20 mouse cellular contexts compared by ENCODE assay signal in genomic region chr9:104874157-104874556, GRCm38 (mm10).
A peak's percentile ranks its signal among the peaks of the same experiment; 100 is the strongest.
DNase-seq lines count a peak whose midpoint lies in the region; ATAC-seq and TF ChIP-seq lines count a peak whose summit lies in the region.
"Had no signal": no experiment of that assay in that cellular context is flagged by ENCODE, and none has a peak within 500 bp of the region (broad histone marks: within the 10 kb centered on the region; RNA-seq: fewer than 3 reads in every experiment).

No protein-coding gene starts in this region.

- peak; percentile 7 for DNase-seq in kidney, adult 18-20 months
- DNase-seq in CH12.LX (ENCODE audit: extremely low read depth) (peak; percentile 54), MN1 (ENCODE audit: low spot score) (no peak)
- peak; percentile 16 to 23 for DNase-seq in kidney, adult 8-10 months
- peak; percentile 6 for DNase-seq in lung, postnatal 36 days
- DNase-seq in gastrocnemius, postnatal 4 days (ENCODE audit: low spot score in 2 of 2), result no peak
- no peak for DNase-seq in forebrain, embryonic 11.5 days (ENCODE audit: low spot score)
- DNase-seq: adrenal gland, postnatal 14 days; B cell, adult 2 months; cerebellum, postnatal 10 days; gastrocnemius, postnatal 14 days; heart, postnatal 10 days had no signal

- no peak for TF ChIP-seq POLR2A in CH12.LX (IDR thresholded peaks at IDR 0.05; ENCODE audit: low read depth, low read length)

- TF ChIP-seq CTCF in CH12.LX (conservative IDR thresholded peaks at IDR 0.05 in 1 of 2, IDR thresholded peaks at IDR 0.05 in 1 of 2; ENCODE audit: low read depth in 2 of 2, low read length in 2 of 2), result no peak

- no peaks in the 10 kb centered on the region for H3K27me3 ChIP-seq in kidney, embryonic 14.5 days (ENCODE audit: control insufficient read depth, insufficient read depth, low read length)
- H3K27me3 ChIP-seq in CH12.LX (replicated peaks), result no peaks in the 10 kb centered on the region
- no peaks in the 10 kb centered on the region for H3K27me3 ChIP-seq in forebrain, embryonic 11.5 days (ENCODE audit: control insufficient read depth, insufficient read depth, low read length)
- H3K27me3 ChIP-seq: limb, embryonic 12.5 days; liver, embryonic 15.5 days; midbrain, embryonic 12.5 days; Patski had no signal

- no peak for ATAC-seq in kidney, embryonic 14.5 days (ENCODE audit: low FRiP score, low TSS enrichment)
- ATAC-seq in forebrain, embryonic 11.5 days (replicated peaks; ENCODE audit: low FRiP score), result no peak
- ATAC-seq: activated CD4-positive, CD25-positive, alpha-beta regulatory T cell, adult 4 months; Patski had no signal

- no peaks in the 10 kb centered on the region for H3K9me3 ChIP-seq in kidney, embryonic 14.5 days (ENCODE audit: control insufficient read depth, low read length)
- H3K9me3 ChIP-seq in CH12.LX (replicated peaks; ENCODE audit: low read length), result no peaks in the 10 kb centered on the region
- no peaks in the 10 kb centered on the region for H3K9me3 ChIP-seq in forebrain, embryonic 11.5 days (ENCODE audit: control insufficient read depth, low read length)
- H3K9me3 ChIP-seq: limb, embryonic 12.5 days; liver, embryonic 15.5 days; midbrain, embryonic 12.5 days had no signal

- H3K79me2 ChIP-seq in CH12.LX (replicated peaks; ENCODE audit: control insufficient read depth, extremely low read depth, insufficient read depth, poor library complexity, severe bottlenecking), result no peaks in the 10 kb centered on the region

- dilution Hi-C loops in CH12.LX (cut with MboI; ENCODE audit: extremely low pct_ligation_motif_present, extremely low pct_unique_long_range_greater_than_20kb, low sequenced_read_pairs), result no loop called here

- 69% methylated on average over 3 of the region's 3 CpGs for WGBS in kidney, embryonic 14.5 days
- WGBS in forebrain, embryonic 11.5 days, result 82% methylated on average over 3 of the region's 3 CpGs

- H3K4me3 ChIP-seq in kidney, embryonic 14.5 days (ENCODE audit: low read length), result no peak overlapping the region
- H3K4me3 ChIP-seq in CH12.LX (replicated peaks in 1 of 3; ENCODE audit: low read depth in 2 of 3, low read length in 2 of 3, poor library complexity in 1 of 3), result no peak overlapping the region
- no peak overlapping the region for H3K4me3 ChIP-seq in forebrain, embryonic 11.5 days (ENCODE audit: low read depth, low read length)
- H3K4me3 ChIP-seq: left cerebral cortex, adult 2 months; limb, embryonic 12.5 days; liver, embryonic 15.5 days; midbrain, embryonic 12.5 days had no signal

- no peak for TF ChIP-seq EP300 in CH12.LX (IDR thresholded peaks at IDR 0.05; ENCODE audit: low read length)

- no peaks in the 10 kb centered on the region for H3K36me3 ChIP-seq in kidney, embryonic 14.5 days (ENCODE audit: control insufficient read depth, insufficient read depth, low read length)
- H3K36me3 ChIP-seq in CH12.LX (replicated peaks in 1 of 2; ENCODE audit: control insufficient read depth in 1 of 2, insufficient read depth in 1 of 2, low read length in 1 of 2), result no peaks in the 10 kb centered on the region
- no peaks in the 10 kb centered on the region for H3K36me3 ChIP-seq in forebrain, embryonic 11.5 days (ENCODE audit: control insufficient read depth, insufficient read depth, low read length)
- H3K36me3 ChIP-seq: limb, embryonic 12.5 days; liver, embryonic 15.5 days; midbrain, embryonic 12.5 days had no signal

- TF ChIP-seq RAD21 in CH12.LX (IDR thresholded peaks at IDR 0.05; ENCODE audit: low read depth, low read length), result no peak

- H3K9ac ChIP-seq in kidney, embryonic 14.5 days (ENCODE audit: low read depth, low read length), result no peak overlapping the region
- peak overlapping the region; percentile 8; the same call in 1 of the 2 replicates for H3K9ac ChIP-seq in CH12.LX (ENCODE audit: insufficient read depth, low read depth)
- no peak overlapping the region for H3K9ac ChIP-seq in forebrain, embryonic 11.5 days (ENCODE audit: low read length)
- H3K9ac ChIP-seq: hindbrain, embryonic 14.5 days; limb, embryonic 12.5 days; liver, embryonic 15.5 days; midbrain, embryonic 12.5 days had no signal

- H3K4me1 ChIP-seq in kidney, embryonic 14.5 days (ENCODE audit: control insufficient read depth, insufficient read depth, low read length), result no peaks in the 10 kb centered on the region
- H3K4me1 ChIP-seq in CH12.LX (ENCODE audit: control insufficient read depth in 1 of 2, insufficient read depth in 2 of 2), result peaks cover 32 to 71% of the 10 kb centered on the region in 2 experiments
- H3K4me1 ChIP-seq in forebrain, embryonic 11.5 days (replicated peaks; ENCODE audit: control insufficient read depth, insufficient read depth, low read length), result no peaks in the 10 kb centered on the region
- H3K4me1 ChIP-seq: limb, embryonic 12.5 days; liver, embryonic 15.5 days; midbrain, embryonic 12.5 days had no signal

- in situ Hi-C loops in CH12.LX (cut with MboI; ENCODE audit: low pct_ligation_motif_present, low pct_unique_long_range_greater_than_20kb, low sequenced_read_pairs), result no loop called here

- H3K4me2 ChIP-seq in kidney, embryonic 14.5 days (replicated peaks; ENCODE audit: low read depth, low read length), result no peak overlapping the region
- peak overlapping the region; percentile 70 for H3K4me2 ChIP-seq in CH12.LX (ENCODE audit: insufficient read depth, low read depth, poor library complexity, severe bottlenecking)
- H3K4me2 ChIP-seq in forebrain, embryonic 11.5 days (ENCODE audit: low read depth, low read length, severe bottlenecking), result no peak overlapping the region
- H3K4me2 ChIP-seq: hindbrain, embryonic 14.5 days; limb, embryonic 12.5 days; liver, embryonic 15.5 days; midbrain, embryonic 12.5 days had no signal

- H3K27ac ChIP-seq in kidney, embryonic 14.5 days (ENCODE audit: low read depth, low read length), result no peak overlapping the region
- H3K27ac ChIP-seq in CH12.LX (ENCODE audit: insufficient read depth, low read depth), result peak overlapping the region; percentile 37; the same call in 1 of the 2 replicates
- H3K27ac ChIP-seq in forebrain, embryonic 11.5 days (ENCODE audit: low read depth, low read length), result no peak overlapping the region
- H3K27ac ChIP-seq: hindbrain, embryonic 14.5 days; left cerebral cortex, adult 2 months; limb, embryonic 12.5 days; liver, embryonic 15.5 days; midbrain, embryonic 12.5 days had no signal

TF ChIP-seq in CH12.LX, 34 proteins besides CTCF, POLR2A, EP300 and RAD21:
- TF ChIP-seq PAX5 (IDR thresholded peaks at IDR 0.05; ENCODE audit: low read length), result no peak
- peak; percentile 70 for TF ChIP-seq ELF1 (IDR thresholded peaks at IDR 0.05; ENCODE audit: low read depth, low read length)
- no peak for TF ChIP-seq GABPA (IDR thresholded peaks at IDR 0.05; ENCODE audit: insufficient replicate concordance, low read depth, low read length)
- TF ChIP-seq RCOR1 (conservative IDR thresholded peaks at IDR 0.05; ENCODE audit: low read depth, low read length), result no peak
- no peak for TF ChIP-seq ZMIZ1 (IDR thresholded peaks at IDR 0.05; ENCODE audit: low read depth, low read length)
- no peak for TF ChIP-seq KAT2A (IDR thresholded peaks at IDR 0.05; ENCODE audit: insufficient replicate concordance, low read length)
- TF ChIP-seq JUND (conservative IDR thresholded peaks at IDR 0.05; ENCODE audit: low read depth, low read length), result no peak
- no peak for TF ChIP-seq USF1 (IDR thresholded peaks at IDR 0.05; ENCODE audit: low read depth, low read length)
- no peak for TF ChIP-seq SIN3A (IDR thresholded peaks at IDR 0.05; ENCODE audit: low read length)
- no peak for TF ChIP-seq POLR2AphosphoS2 (IDR thresholded peaks at IDR 0.05; ENCODE audit: low read depth, low read length)
- no peak for TF ChIP-seq NRF1 (IDR thresholded peaks at IDR 0.05; ENCODE audit: low read depth, low read length)
- TF ChIP-seq CHD1 (IDR thresholded peaks at IDR 0.05; ENCODE audit: low read depth, low read length), result no peak
- TF ChIP-seq NELFE (IDR thresholded peaks at IDR 0.05; ENCODE audit: low read depth, low read length), result no peak
- no peak for TF ChIP-seq MAX (IDR thresholded peaks at IDR 0.05; ENCODE audit: low read length)
- TF ChIP-seq MAFK (IDR thresholded peaks at IDR 0.05; ENCODE audit: insufficient replicate concordance, low read length), result no peak
- TF ChIP-seq SMC3 (IDR thresholded peaks at IDR 0.05; ENCODE audit: low read depth, low read length), result no peak
- no peak for TF ChIP-seq CHD2 (IDR thresholded peaks at IDR 0.05; ENCODE audit: low read length)
- no peak for TF ChIP-seq USF2 (conservative IDR thresholded peaks at IDR 0.05; ENCODE audit: low read depth, low read length)
- 0 out of 2 replicates have a peak, but pooled peaks have one; percentile 13 for TF ChIP-seq TCF12 (IDR thresholded peaks at IDR 0.05; ENCODE audit: low read depth, low read length)
- no peak for TF ChIP-seq MXI1 (IDR thresholded peaks at IDR 0.05; ENCODE audit: low read depth, low read length)
- TF ChIP-seq ZC3H11A (IDR thresholded peaks at IDR 0.05; ENCODE audit: low read depth, low read length), result no peak
- TF ChIP-seq JUN (IDR thresholded peaks at IDR 0.05; ENCODE audit: insufficient read depth, low read depth, low read length), result no peak
- no peak for TF ChIP-seq ETS1 (conservative IDR thresholded peaks at IDR 0.05; ENCODE audit: low read depth, low read length)
- no peak for TF ChIP-seq IRF4 (IDR thresholded peaks at IDR 0.05; ENCODE audit: low read depth, low read length)
- TF ChIP-seq UBTF (IDR thresholded peaks at IDR 0.05; ENCODE audit: low read depth, low read length), result no peak
- peak; percentile 63 for TF ChIP-seq BHLHE40 (IDR thresholded peaks at IDR 0.05; ENCODE audit: low read depth, low read length)
- TF ChIP-seq E2F4 (IDR thresholded peaks at IDR 0.05; ENCODE audit: insufficient replicate concordance, low read depth, low read length), result no peak
- TF ChIP-seq MEF2A (IDR thresholded peaks at IDR 0.05; ENCODE audit: borderline replicate concordance, low read depth, low read length), result peak; percentile 46; the same call in 1 of the 2 replicates
- no peak for TF ChIP-seq MAZ (IDR thresholded peaks at IDR 0.05; ENCODE audit: low read depth, low read length)
- TF ChIP-seq ZKSCAN1 (IDR thresholded peaks at IDR 0.05; ENCODE audit: borderline replicate concordance, low read depth, low read length), result no peak
- TF ChIP-seq ZNF384 (IDR thresholded peaks at IDR 0.05; ENCODE audit: low read depth, low read length), result no peak
- TF ChIP-seq TBP (conservative IDR thresholded peaks at IDR 0.05; ENCODE audit: low read depth, low read length), result no peak
- no peak for TF ChIP-seq MYC (IDR thresholded peaks at IDR 0.05; ENCODE audit: low read depth, low read length)
- TF ChIP-seq HCFC1 (IDR thresholded peaks at IDR 0.05; ENCODE audit: low read depth, low read length), result peak; percentile 8; the same call in 1 of the 2 replicates

Comparison
In these comparisons a context has a peak if more than half of its experiments do, and no peak if none do; other contexts are left out.
1. DNase-seq: peak in kidney, adult 18-20 months (single experiment), CH12.LX (single experiment), kidney, adult 8-10 months (2 of 2) and lung, postnatal 36 days (single experiment); none in MN1 (single experiment), gastrocnemius, postnatal 4 days (0 of 2) and forebrain, embryonic 11.5 days (single experiment).